Mouse (Mus musculus) spleen, adult 2 months (tissue): Measurements from ENCODE around the gene Scg5.

Source experiments
- CTCF ChIP-seq: fragments of 200-500 bp; IDR thresholded peaks from 2 replicates; pipeline ENCODE4 v1.5.1; 2011; ENCODE audit warnings: mild to moderate bottlenecking, inconsistent platforms; ENCODE audit not compliant: insufficient read depth, insufficient read length, insufficient replicate concordance; ENCODE audit errors: extremely low read depth
- POLR2A ChIP-seq: fragments of 200-500 bp; IDR thresholded peaks from 2 replicates; pipeline ENCODE4 v1.6.1; 2011; ENCODE audit warnings: low read depth, low read length, inconsistent platforms

DNA sequence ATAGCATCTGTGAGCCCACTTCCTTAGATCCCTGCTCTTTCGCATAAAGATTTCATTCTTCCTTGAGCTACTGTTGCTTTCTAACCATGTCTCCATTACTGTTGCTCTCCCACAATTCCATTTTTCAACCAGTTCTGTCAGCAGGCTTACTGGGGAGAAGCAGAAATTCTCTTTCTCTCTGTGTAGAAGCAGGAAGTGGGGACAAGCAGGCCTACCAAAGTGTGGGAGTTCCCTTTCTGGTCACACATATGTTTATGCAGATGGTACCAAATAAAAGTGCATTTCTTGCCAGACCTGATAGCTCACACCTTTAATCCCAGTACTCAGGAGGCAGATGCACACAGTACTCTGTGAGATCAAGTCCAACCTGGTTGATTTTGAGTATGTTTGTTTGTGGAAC is 41.2 kb upstream of the Scg5 start:
- TF ChIP-seq POLR2A = no peak
- no peak for TF ChIP-seq CTCF
